Mouse (Mus musculus): ENCODE data around the gene Cftr. TPM values are rescaled to one million over a fixed set of nuclear protein-coding genes. Genes with fewer than 3 reads are reported as not detected.

Cftr gene
- total RNA-seq, 2 experiments from 2014 or later = not detected

DNA sequence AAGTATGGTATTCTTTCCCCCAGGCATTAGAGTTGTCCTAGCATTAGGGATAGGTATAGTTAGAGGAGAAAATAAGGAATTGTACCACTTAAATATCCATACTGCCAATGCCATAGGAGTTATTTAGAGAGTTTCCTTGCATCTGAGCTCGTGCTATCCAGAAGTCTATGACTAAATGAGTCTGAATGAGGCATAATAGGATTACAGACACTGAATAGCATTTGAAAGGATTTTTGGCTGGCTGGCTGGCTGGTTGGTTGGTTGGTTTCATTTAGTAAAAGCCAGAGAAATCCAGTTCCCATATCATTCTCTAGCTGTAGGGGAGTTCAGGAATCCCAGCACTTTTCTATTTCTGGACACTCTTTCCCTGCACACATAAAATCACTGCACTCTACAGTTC lies 76.0 kb downstream of the Cftr start:
- intact Hi-C loops (cut with DNase I) = no loop called here
- Histone ChIP-seq H3K27ac (no peak overlapping the region), H3K4me3 (no peak overlapping the region)
- TF ChIP-seq CTCF (IDR thresholded peaks at IDR 0.05) = no peak
- DNase-seq = no peak

DNA sequence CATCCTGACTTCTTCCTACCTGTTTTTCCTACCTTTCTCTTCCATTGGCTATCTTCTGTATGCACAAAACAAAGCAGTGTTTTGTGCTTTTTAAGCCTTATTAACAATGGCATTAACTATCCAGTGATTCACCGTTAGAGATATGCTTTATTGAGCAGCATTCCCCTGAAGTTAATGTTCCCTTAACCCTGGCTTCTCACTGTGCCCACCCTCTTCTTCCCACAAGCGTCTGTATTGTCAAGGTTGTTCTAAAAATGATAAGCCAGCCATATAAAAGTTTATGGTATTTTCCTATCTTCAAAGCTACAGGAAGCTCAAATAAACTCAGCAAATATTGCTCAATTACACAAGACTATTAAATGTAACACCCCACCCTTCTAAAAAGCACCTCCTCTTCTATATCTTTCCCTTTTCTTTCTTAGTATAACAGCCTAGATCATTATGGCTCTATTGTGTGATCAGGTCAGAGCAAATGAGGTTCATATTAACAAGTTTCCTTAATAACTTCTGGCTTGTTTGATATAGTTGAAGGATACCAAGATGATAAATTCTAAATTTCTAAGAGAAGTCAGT lies 77.5 kb downstream of the Cftr start:
- no peak for TF ChIP-seq CTCF (IDR thresholded peaks at IDR 0.05)
- DNase-seq = no peak
- H3K27ac ChIP-seq = no peak overlapping the region
- no peak overlapping the region for H3K4me3 ChIP-seq
- intact Hi-C loops (cut with DNase I) = no loop called here

DNA sequence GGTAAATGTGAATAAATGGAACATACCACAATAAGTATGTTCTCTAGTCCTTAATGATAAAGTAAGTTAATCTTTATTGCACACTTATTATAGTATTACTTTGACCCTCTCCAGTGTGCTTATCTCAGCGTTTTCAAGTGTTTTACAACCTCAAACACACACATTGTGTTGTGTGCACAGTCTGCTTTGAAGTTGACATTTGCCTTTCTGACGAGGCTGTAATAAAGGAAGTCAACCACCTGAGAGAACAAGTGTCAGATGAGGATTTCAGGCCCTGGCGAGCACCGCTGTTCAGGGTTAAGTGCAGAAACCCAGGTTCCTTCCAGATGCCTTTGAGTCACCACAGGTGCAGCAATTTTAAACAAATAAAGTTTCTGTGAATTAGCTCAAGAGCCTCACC lies 78.0 kb downstream of the Cftr start:
- H3K4me3 ChIP-seq = no peak overlapping the region
- no peak for TF ChIP-seq CTCF (IDR thresholded peaks at IDR 0.05)
- no peak for DNase-seq
- intact Hi-C loops (cut with DNase I) = no loop called here
- no peak overlapping the region for H3K27ac ChIP-seq

DNA sequence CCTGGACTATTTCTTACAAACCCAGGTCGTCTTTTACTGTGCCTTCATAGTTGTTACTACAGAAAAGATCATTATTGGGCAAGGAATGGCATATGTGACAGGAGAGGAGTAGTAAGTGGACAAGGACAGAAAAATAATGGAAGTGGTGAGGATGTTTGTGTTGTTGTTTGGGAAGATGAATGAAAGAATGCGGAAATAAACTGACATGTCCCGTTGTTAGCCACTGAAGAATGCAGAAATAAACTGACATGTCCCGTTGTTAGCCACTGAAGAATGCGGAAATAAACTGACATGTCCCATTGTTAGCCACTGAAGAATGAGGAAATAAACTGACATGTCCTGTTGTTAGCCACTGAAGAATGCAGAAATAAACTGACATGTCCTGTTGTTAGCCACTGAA lies 84.1 kb downstream of the Cftr start:
- no peak overlapping the region for H3K27ac ChIP-seq
- no peak overlapping the region for H3K4me3 ChIP-seq
- intact Hi-C loops (cut with DNase I) = no loop called here
- no peak for DNase-seq
- TF ChIP-seq CTCF (IDR thresholded peaks at IDR 0.05) = no peak

DNA sequence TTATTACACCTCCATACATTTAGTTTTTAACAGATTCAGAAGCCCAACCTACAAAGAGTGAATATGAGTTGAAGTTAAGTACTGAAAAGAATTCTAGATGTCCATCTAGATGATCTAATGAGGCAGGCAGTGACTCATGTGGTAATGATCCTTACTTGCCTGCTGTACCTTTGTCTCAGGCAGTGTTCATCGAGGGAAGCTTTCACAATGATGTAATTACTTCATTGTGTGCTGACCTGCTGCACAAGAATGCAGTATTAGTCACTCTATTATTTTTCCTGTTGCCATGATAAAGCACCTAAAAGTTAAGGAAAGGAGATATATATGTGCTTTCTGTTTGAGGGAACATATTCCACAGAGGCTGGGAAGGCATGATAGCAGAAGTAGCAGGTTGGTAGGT lies 100.5 kb downstream of the Cftr start:
- intact Hi-C loops (cut with DNase I) = no loop called here
- DNase-seq = no peak
- Histone ChIP-seq H3K4me3 (no peak overlapping the region), H3K27ac (no peak overlapping the region)
- TF ChIP-seq CTCF (IDR thresholded peaks at IDR 0.05) = no peak

DNA sequence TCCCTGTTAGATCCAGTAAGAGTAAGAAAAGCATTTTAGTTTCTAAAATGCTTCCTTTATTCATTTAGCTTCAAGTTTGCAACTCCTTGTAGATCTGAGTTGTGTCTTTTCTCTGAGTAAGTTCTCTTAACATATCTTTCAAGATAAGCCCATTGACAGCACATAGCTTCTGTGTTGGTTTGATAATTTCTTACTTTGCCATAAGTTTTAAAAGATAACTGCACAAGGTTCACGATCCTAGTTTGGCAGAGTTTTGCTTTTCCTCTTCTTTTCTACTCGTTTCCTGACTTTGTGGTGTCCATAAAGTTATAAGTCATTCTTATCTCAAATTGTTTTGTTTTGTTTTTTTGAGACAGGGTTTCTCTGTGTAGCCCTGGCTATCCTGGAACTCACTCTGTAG lies 130.3 kb downstream of the Cftr start:
- no peak for TF ChIP-seq CTCF (IDR thresholded peaks at IDR 0.05)
- no peak for DNase-seq
- Histone ChIP-seq H3K27ac (no peak overlapping the region), H3K4me3 (no peak overlapping the region)
- intact Hi-C loops (cut with DNase I) = no loop called here

DNA sequence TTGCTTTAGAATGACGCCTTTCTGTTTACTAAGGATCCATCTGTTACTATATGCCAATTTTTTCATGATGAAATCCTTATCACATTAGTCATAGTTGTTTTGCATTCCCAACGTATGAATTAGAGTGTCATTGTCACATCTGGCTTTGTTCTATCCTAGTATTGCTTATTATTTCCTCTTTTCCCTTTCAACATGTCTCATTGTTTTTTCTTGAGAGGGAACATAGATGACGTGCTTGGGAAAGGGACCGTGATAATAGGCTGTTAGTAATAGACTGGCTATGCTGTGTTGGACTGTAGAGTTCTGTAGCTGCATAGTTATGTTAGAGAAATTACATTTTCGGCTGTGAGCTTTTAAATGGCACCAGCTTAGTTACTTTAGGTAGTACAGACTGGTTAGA lies 131.6 kb downstream of the Cftr start:
- TF ChIP-seq CTCF (IDR thresholded peaks at IDR 0.05) = no peak
- intact Hi-C loops (cut with DNase I) = no loop called here
- DNase-seq = no peak
- Histone ChIP-seq H3K4me3 (no peak overlapping the region), H3K27ac (no peak overlapping the region)

DNA sequence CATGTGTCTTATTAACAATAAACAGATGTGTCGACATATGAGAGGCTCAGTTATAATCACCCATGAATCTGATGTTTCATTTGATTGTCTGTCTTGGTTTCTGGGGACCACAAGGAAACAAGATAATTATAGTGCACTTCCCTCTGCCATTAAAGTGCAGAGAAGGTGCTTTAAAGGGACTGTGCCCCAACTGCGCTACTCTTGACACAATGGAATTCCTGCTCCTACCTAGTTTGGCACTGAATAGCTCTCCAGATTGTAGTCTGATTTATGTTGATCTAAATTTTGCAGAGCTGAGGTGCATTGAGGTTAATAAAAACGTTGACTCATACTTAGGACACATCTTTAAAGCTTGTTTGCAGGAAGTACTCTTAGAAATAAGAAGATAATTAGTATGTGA lies 132.7 kb downstream of the Cftr start:
- Histone ChIP-seq H3K27ac (no peak overlapping the region), H3K4me3 (no peak overlapping the region)
- intact Hi-C loops (cut with DNase I) = no loop called here
- no peak for TF ChIP-seq CTCF (IDR thresholded peaks at IDR 0.05)
- no peak for DNase-seq

DNA sequence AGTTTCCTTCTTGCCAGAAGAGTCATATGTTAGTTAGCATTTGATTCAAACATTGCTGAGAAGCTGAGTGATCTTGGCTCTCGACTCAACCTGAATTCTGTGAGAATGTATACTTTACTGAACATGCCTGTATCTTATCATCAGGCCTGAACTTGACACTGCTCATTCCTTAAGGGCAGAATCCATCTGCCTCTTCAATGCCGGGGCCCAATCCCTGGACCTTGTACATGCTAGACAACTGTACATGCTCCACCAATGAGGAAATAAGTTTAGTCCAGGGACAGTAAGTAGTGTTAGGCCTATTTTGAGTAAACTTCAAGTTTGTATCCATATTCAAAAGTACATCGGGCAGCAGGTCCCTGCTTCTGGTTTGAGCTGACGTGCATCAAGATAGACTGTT lies 134.6 kb downstream of the Cftr start:
- DNase-seq = no peak
- intact Hi-C loops (cut with DNase I) = no loop called here
- Histone ChIP-seq H3K27ac (no peak overlapping the region), H3K4me3 (no peak overlapping the region)
- TF ChIP-seq CTCF (IDR thresholded peaks at IDR 0.05) = no peak

DNA sequence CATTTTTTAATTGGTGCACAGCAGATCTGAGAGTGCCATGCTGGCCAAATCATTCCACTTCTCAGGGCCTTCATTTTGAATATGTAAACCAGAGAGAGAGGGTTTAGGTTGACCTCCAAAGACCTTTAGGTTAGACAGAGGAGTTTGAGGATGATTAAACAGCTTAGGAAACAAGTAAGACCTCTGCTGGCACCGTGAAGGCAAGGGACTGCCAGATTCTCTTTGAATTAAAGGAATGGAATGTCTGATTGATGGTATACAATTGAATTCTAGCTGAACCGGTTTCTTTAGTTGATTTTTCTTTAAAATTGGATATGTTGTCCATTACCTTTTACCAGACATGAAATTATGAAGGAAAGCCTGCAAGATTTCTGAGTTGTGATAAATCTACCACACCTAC lies 140.5 kb downstream of the Cftr start:
- intact Hi-C loops (cut with DNase I) = no loop called here
- H3K27ac ChIP-seq = no peak overlapping the region
- DNase-seq = no peak
- TF ChIP-seq CTCF (IDR thresholded peaks at IDR 0.05) = no peak
- H3K4me3 ChIP-seq = no peak overlapping the region

DNA sequence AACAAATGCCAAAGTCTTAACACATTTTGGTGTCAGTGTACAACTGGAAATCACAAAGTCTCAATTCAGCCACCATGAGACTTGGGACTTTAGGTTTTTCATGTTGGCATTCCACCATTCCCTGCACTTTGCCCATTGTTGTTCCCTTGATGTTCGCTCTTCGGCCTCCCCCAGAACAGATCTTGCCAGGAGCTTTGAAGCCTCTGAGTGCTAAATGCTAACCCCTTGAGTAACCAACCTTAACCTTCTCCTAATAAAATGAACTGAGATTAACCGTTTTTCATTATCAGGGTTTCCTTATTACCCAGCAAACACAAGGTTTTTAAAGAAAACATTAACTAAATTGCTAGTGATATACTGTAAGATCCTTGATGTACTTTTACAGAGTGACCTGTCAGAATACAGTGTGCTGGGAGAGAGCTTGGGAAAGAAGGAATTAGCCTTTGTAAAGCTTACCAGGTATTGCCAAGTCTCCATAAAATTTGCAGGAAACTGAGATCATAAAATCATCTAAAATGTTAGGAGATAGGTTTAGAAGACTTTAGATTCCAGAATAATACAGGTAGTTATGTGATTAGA lies 144.0 kb downstream of the Cftr start:
- intact Hi-C loops (cut with DNase I) = no loop called here
- Histone ChIP-seq H3K27ac (no peak overlapping the region), H3K4me3 (no peak overlapping the region)
- no peak for DNase-seq
- TF ChIP-seq CTCF (IDR thresholded peaks at IDR 0.05) = no peak

DNA sequence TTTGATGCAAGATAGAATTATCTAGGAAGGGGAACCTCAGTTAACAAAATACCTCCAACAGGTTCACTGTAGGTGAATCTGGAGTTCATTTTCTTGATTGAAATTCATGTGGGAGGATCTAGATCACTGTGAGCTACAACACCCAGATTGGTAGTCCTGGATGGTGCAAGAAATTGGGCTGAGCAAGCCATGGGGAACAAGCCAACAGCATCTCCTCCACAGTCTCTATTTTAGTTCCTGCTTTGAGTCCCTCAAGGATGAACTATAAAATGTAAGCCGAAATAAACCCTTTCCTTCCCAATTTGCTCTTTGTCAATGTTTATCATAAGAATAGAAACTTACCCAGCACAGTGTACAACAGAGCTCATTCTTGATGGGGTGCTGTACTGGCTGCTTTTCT lies 152.5 kb downstream of the Cftr start:
- intact Hi-C loops (cut with DNase I) = no loop called here
- Histone ChIP-seq H3K4me3 (no peak overlapping the region), H3K27ac (no peak overlapping the region)
- TF ChIP-seq CTCF (IDR thresholded peaks at IDR 0.05) = no peak
- DNase-seq = no peak

DNA sequence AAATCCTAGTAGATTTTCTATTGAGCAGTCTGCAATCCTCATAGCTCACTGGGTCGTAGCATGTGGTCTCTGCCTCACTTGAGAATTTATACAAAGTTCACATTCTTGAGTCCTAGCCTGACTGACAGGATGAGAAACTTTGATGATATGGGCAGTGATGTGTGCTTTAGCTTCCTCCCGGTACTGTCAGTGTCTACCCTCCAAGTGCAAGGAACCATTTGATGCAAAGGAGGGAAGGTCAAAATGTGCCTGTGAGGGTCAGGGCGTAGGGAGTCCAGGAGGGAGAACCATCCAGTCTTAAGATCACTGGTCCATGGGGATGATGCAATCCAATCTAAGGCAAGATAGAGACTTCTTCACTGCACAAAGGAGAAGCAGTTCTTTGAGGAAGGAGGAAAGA lies 164.9 kb downstream of the Cftr start:
- no peak overlapping the region for H3K27ac ChIP-seq
- intact Hi-C loops (cut with DNase I) = no loop called here
- DNase-seq = no peak
- TF ChIP-seq CTCF (IDR thresholded peaks at IDR 0.05) = no peak
- H3K4me3 ChIP-seq = no peak overlapping the region

DNA sequence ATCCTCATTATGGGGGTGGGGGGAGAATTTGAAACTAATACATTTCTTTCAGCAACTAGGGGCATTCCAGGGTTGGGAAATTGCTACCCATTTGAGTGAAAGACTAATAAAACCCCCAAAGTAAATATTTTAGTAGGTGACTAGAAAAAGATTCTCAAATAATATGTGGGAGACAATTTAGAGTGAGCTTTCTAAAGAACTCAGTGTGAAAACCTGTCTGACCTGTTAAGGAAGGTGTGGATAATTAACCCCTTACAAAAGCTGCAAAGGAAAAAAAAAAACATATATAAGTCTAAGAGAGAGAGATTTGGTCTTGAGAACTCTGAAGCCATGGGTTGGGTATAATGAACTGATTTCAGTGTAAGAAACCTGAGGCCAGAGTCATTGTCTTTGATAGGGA lies 167.8 kb downstream of the Cftr start:
- no peak for DNase-seq
- Histone ChIP-seq H3K27ac (no peak overlapping the region), H3K4me3 (no peak overlapping the region)
- intact Hi-C loops (cut with DNase I) = no loop called here
- no peak for TF ChIP-seq CTCF (IDR thresholded peaks at IDR 0.05)

Data from gastrocnemius, adult 2 months (tissue).